Mouse (Mus musculus): ENCODE data around the gene Gnb5. TPM values are rescaled to one million over a fixed set of nuclear protein-coding genes. Genes with fewer than 3 reads are reported as not detected.
"Not testable (repeated sequence)": the region's sequence is repeated elsewhere in the genome, so short reads cannot be mapped to it uniquely, and the experiment has no call there.

Gene Gnb5
- total RNA-seq, 1 experiment from 2014 or later, result 2.2 TPM

DNA sequence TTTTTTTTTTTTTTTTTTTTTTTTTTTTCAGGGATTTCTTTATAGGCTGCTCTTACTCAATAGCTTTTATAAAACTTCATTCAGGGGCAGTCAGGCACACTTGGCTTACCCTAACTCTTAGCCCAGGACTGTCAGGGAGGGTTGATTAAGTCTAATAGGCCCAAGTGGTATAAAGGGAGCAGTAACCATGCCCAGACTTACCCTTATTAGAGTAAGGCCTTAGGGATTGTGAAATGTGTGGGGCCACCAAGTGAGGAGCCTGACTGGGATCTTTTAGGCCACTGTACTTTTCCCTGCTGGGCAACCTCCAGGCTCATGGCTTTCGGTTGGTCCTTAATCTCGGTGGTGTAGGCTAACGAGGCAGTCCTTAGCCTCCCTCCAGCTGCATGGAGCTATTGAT is 42.6 kb downstream of the Gnb5 start:
- no peak for ATAC-seq (replicated peaks; ENCODE audit: low read depth, poor library complexity, severe bottlenecking)

DNA sequence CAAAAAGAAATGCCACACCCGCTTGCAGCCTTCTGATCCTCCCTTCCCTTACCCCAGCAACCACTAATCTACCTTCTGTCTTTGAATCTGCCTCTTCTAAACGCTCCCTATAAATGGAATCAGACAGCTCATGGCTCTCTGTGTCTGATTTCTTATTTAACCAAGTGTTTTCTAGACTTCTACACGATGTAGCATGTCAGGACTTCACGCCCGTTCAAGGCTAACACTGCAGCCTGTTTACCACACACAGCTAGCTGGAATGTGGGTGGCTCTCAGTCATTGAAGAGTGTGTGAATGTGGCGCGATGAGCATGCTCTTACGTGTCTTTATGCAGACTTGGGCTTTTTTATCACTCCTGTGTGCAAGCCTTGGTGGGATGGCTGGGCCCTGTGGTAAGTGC is 47.0 kb downstream of the Gnb5 start:
- no peak for ATAC-seq (replicated peaks; ENCODE audit: low read depth, poor library complexity, severe bottlenecking)

DNA sequence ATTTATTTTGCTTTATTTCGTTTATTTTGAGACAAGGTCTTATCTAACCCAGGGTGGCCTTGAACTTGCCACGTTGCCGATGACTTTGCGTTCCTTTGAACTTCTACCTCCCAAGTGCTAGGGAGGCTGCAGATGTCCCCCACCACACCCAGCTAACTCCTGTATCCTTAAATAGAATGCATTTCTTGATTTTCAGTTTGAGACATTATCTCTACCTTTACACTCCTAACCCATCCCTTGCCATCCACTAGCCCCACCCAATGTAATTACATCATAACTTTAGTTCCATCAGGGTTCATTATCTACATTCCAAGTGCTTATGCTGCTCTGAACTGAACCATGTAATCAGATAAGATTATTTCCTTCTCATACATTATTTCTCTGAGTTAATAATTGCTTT is 49.7 kb downstream of the Gnb5 start:
- ATAC-seq (replicated peaks; ENCODE audit: low read depth, poor library complexity, severe bottlenecking), result no peak

DNA sequence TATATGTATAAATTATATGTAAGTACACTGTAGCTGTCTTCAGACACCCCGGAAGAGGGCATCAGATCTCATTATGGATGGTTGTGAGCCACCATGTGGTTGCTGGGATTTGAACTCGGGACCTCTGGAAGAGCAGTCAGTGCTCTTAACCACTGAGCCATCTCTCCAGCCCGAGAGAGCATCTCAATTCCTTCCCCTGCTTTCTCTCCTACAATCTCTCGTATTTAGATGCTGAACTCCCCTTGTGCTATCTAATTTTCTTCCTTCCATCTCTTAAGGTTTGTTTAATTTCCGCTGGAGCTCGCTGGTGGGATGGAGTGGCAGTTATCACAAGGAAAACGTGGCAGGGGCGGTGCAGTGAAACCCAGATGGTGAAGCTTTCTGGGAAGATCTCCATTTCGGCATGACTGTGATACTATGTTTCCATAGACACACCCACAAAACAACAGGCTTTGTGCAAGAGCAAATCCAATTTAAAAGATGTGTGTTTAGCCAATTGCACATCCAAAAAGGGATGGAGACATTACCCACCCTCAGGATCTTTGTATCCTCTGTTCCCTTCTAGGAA is 51.1 kb downstream of the Gnb5 start:
- no peak for ATAC-seq (replicated peaks; ENCODE audit: low read depth, poor library complexity, severe bottlenecking)

DNA sequence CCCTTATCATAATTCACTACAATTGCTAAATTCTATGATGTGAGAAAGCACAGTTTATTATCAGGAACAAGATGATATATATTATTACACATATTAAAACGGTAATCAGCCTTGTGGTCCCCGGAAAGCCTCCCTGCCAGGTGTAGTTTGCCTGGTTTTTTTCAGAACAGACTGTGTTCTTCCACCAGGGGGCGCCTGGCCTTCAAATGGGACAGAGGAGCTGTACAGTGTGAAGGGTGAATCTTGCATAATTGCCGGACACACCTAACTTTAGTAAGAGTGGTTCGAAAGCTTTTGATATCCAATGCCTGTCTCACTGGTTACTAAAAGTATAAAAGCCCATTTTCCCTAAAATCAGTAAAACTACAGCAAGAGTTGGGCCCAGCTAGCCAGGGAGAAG is 55.6 kb downstream of the Gnb5 start:
- peak; percentile 70 for ATAC-seq (replicated peaks; ENCODE audit: low read depth, poor library complexity, severe bottlenecking)

DNA sequence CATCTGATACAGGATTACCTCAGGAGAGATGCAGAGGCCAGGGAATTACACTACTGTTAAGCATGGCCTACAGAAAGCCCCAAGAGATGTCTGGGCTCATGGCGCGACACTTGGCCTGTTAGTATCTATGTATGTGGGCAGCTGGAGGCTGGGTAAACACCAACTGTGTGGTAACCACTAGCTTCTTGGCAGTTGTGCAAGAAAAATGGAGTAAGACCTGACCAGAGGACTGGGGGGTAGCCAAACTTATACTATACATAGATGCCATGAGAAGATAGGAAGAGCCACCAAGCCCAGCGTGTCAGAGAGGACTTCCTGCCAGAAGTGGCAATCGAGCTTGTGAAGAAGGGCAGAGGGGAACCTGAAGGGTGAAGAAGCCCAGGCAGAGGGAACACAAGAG is 56.1 kb downstream of the Gnb5 start:
- peak; percentile 72 for ATAC-seq (replicated peaks; ENCODE audit: low read depth, poor library complexity, severe bottlenecking)

DNA sequence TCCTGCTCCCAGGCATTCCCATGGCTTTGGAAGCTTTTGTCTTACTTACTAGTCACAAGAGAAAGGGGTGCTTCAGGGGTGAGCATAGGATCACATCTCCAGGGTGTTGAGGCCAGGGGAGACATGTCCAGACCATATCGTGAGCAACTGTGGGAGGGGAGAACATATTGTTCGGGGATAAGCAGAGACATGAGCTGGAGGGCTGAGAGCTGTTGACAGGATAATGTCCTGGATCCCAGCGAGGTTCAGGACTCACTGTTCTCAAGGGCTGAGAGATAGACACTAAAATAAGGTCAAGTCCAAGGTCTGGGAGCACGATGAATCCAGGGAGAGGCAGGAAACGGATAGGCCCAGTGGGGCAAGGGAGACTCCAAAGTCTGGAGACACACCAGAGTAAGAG is 56.9 kb downstream of the Gnb5 start:
- ATAC-seq (replicated peaks; ENCODE audit: low read depth, poor library complexity, severe bottlenecking), result no peak

DNA sequence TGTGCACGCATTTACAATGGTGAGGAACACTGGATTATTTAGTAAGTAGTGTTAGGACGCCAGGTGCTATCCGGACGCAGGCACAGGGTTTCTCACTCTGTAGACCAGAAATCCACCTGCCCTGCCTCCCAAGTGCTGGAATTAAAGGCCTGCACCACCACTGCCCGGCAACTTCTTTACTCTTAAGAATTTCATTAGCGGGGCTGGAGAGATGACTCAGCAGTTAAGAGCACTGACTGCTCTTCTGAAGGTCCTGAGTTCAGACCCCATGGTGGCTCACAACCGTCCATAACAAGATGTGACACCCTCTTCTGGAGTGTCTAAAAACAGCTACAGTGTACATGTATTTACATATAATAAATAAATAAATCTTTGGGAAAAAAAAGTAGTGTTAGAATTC is 57.6 kb downstream of the Gnb5 start:
- ATAC-seq (replicated peaks; ENCODE audit: low read depth, poor library complexity, severe bottlenecking), result not testable (repeated sequence)

DNA sequence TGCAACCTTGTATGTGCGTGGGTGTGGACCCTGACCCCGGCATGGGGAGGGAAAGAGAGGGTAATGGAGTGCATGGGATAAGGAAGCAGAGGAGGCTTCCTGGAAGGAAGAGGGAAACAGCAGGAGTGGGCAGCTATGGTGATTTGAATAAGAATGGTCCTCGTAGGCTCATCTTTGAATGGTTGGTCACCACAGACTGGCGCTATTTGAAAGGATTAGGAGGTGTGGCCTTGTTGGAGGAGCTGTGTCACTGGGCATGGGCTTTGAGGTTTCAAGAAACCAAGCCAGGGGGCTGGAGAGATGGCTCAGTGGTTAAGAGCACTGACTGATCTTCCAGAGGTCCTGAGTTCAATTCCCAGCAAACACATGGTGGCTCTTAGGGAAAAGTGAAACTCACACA is 59.1 kb downstream of the Gnb5 start:
- no peak for ATAC-seq (replicated peaks; ENCODE audit: low read depth, poor library complexity, severe bottlenecking)

DNA sequence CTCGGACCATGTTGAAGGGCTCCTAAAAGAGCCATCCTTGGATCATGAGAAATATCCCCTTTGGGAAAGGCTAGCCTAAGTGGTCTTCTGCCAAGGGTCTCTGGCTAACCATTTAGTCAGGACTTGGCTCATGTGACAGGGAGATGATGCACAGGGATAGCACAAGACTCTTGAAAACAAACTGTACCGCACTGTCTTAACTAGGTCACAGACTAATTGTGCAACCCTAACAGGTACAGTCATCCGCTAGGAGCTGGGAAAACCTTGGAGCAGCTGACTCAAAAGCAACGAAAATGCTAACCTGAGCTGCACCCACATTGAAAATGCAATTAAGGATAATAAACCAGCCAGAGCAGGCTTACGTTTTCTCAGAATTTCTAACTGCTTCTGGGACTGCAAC is 60.1 kb downstream of the Gnb5 start:
- no peak for ATAC-seq (replicated peaks; ENCODE audit: low read depth, poor library complexity, severe bottlenecking)

DNA sequence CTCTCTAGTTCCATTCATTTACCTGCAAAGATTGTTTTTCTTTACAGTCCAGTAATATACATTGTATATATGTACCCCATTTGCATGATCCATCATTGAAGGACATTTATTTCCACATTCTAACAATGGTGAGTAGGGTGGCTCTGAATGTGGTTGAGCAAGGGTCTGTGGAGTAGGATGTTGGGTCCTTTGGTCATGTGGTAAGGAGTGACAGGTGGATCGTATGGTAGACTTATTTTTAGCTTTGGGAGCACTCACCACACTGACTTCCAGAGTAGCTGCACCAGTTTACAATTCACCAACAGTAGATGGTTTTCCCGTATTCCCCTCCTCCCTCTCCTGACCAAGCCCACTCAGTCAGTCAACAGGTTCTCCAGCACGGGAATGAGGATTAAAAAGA is 62.7 kb downstream of the Gnb5 start:
- no peak for ATAC-seq (replicated peaks; ENCODE audit: low read depth, poor library complexity, severe bottlenecking)

DNA sequence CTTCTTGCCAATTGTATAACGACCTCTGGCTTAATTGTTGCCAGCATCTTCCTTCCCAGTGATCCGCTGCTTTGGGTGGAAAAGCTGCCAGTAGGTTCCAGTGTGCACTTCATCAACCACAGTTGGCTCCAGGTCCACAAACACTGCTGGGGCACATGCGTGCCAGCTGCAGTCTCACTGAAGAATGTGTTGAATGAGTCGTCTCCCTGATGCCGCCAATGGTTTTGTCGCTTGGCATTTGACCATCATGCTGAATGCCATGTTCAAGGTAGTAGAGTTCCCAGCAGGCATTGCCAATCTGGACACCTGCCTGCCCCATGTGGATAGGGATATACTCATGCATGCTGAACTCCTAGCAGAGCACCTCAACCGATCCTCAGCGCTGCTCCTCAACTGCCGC is 69.5 kb downstream of the Gnb5 start:
- ATAC-seq (replicated peaks; ENCODE audit: low read depth, poor library complexity, severe bottlenecking), result no peak

DNA sequence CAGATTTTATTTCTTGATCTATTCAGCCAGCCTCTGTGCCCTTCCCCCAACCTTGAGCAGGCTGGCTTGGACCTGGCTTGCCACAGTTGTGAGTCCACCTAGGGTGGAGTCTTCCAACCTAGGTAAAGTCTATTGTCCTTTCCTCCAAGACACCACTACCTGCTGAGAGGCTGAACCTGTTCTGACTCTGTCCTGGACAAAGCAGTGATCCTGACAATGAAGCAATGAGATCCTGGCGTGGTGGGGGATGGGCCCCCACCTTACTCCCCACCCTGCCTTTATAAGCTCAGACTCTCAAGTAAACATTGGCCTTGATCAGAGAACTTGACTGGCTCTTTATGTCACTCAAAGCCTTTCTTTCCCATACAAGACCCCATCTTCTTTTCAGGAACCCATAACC is 70.3 kb downstream of the Gnb5 start:
- no peak for ATAC-seq (replicated peaks; ENCODE audit: low read depth, poor library complexity, severe bottlenecking)

DNA sequence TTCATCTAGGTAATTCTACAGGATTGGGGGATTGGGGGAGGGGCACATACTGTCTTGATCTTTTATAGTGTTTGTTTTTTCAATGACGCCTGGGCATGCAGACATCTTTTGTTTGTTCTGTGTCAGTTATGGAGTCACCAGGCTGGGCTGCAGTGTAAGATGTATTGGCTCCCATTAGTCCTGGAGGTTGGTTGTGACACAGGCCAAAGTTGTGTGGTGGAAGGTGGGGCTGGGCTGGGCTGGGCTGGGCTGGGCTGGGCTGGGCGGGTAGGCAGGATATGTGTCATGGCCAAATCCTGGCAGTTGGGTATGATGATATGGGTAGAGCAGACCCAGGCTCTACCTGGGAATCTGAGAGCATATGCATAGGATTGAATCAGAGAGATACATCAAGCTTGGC is 72.7 kb downstream of the Gnb5 start:
- no peak for ATAC-seq (replicated peaks; ENCODE audit: low read depth, poor library complexity, severe bottlenecking)

DNA sequence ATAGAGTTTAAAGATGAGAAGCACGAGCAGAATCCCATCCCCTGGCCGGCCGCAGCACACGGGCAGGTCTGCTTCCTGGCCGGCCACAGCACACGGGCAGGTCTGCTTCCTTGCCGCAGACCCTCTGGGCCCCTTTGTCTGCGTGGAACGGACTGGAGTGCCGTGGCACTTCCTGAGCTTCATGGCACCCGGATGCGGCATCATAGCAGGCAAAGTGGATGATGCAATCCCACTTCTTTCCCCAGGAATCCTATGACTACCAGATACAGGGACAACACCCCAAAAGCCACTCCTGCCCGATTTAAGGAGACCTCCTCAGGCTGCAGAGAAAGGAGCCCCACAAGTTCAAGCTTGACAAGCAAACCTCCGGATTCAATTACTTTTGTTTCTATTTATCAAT is 76.7 kb downstream of the Gnb5 start:
- no peak for ATAC-seq (replicated peaks; ENCODE audit: low read depth, poor library complexity, severe bottlenecking)

DNA sequence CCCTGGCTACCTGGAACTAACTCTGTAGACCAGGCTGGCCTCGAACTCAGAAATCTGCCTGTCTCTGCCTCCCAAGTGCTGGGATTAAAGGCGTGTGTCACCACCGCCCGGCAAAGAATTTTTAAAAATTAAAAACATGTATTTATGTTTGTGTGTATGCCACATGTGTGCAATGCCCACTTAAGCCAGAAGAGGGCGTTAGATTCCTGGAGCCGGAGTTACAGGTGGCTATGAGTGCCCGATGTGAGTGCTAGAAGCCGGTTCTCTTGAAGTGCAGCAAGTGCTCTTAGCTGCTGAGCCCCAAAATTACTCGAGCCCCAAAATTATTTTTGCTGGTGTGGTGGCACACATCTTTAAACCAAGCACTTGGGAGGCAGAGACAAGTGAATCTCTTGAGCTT is 77.7 kb downstream of the Gnb5 start:
- no peak for ATAC-seq (replicated peaks; ENCODE audit: low read depth, poor library complexity, severe bottlenecking)

DNA sequence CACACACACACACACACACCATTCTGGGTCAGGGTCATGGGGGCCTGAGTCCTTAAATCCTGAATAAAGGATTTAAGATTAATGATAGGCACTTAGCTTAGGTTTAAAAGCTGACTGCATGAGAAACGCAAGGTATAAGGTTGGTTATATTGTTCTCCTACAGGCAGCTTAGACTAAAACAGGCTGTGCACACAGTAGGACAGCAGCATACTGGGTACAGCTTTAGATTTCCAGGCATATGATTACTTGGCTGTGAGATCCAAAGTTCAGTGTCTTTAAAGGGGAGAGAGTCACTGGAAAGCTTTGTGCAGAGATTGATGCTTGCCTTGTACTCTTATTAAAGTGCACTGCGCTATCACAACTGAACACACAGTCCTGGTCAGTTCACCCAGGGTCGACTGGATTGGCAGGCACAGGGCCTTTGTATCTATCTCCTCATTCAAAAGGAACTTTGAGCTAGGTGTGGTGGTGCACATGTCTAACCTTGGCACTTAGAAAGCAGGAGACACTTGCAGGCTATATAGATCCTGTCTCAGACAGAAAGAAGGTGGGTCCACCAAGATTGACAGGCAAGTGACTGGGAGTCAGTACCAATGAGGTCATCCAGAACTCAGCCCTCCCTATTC is 78.4 kb downstream of the Gnb5 start:
- no peak for ATAC-seq (replicated peaks; ENCODE audit: low read depth, poor library complexity, severe bottlenecking)

DNA sequence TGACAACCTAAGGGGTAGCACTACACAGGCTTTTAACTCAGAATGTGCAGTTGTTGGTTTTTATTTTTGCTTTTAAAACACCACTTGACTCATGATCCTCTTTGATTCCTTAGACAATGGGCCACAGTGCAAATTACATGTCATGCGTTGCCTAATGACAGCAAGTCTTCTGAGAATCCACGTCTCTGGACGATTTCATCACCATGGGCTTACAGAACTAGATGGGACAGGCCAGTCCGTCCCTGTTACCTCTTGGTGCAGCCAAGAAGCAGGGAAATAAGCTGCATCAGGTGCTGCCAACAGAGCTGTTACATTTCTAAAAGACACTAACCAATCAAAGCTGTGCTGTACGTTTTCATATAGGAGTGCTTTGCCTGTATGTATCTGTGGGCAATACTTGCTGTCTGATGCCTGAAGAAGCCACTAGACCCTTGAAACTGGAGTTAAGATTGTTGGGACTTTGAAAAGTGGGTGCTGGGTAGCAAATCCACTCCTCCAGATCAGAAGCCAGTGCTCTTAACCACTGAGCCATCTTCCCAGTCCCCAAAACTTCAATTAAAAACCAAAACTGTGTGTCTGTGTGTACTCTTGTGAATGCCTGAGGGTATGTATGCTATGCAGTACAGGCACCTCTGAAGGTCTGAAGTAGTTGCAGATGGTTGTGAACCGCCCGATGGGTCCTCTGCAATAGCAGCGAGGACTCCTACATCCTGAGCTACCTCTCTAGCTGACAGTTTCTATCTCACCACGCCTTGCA is 79.3 kb downstream of the Gnb5 start:
- ATAC-seq (replicated peaks; ENCODE audit: low read depth, poor library complexity, severe bottlenecking), result no peak

DNA sequence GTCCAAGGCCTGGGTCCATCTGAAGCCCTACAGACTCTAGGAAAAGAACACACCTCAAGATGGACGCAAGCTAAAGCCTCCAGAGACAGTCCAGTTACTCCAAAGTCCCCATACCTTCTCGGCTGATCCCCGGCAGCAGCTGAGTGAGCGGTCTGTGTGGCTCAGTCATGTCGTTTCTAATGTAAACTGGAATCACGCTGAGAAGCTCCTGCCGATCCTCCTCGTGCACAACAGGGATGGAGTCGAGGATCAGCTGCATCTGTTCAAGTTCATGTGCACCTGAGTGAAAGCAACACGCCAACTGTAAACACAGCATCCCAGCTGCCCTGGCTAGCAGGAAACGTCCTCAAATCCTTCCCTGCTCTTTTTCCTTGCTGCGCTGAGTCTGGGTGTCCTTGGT is 87.2 kb downstream of the Gnb5 start:
- no peak for ATAC-seq (replicated peaks; ENCODE audit: low read depth, poor library complexity, severe bottlenecking)
